Mouse (Mus musculus) ES-Bruce4 (cell line): ENCODE results near the gene Cd82.

Experiments
- CTCF ChIP-seq: IDR thresholded peaks from one replicate; pipeline ENCODE4 v1.8.1; 2011; ENCODE audit warnings: low read depth, low read length
- POLR2A ChIP-seq: IDR thresholded peaks from one replicate; pipeline ENCODE4 v1.8.1; 2011; ENCODE audit warnings: low read length; ENCODE audit not compliant: insufficient read depth

DNA sequence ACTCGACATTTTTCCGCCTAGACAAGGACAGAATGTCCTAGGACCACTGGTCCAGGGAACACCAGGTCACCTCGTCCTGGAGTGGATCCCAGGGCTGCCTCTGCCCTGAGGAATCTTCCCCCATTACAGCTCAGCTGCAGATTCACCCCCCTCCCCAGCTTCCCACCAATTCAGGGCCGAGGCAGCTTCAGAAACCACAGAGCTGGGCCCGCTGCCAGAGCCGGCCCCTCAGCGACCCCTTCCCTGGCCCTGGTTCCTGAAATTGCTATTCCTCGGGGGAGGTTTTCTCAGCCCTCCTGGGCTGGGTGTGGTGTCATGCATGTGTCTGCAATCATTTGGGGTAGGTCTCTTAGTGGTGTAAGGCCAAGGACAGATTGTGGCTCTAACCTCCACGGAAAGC lies 22.5 kb upstream of the Cd82 start:
- no peak for TF ChIP-seq CTCF
- no peak for TF ChIP-seq POLR2A
